Mouse (Mus musculus): ENCODE measurements at regions not wholly inside any gene's neighbourhood (a gene's known extent, or its start where the extent isn't known, plus 50 kb on each side); places are given as distances from the start of the nearest gene placed in this dataset.

DNA sequence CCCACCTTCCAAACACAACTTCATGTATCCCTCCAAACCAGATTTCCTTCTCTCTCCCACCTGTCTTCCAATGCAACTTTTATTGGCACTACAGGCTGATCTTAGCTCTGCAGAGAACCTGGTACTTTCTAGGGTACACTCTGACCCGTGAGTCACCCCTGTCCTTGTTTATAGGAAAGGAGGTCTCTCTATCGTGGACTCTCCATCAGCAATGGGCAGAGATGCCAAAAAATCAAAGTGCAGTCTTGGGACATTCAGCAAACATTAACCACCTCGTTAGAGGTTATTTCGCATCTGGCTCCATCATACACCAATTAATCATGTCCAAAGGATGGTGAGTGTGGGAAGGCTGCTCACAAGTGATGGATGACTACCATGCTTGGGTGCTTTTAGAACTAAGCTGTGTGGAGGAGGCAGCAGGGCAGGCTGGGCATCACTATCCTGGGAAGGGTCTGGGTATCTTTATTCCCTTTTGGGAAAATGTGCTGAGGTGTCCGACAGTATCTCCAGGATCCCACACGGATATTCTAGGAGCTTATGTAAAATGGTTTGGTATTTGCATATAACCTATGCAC, 214.0 kb upstream of the Dynlrb2 start:
- no peak for DNase-seq (ENCODE audit: low spot score in 2 of 2)

DNA sequence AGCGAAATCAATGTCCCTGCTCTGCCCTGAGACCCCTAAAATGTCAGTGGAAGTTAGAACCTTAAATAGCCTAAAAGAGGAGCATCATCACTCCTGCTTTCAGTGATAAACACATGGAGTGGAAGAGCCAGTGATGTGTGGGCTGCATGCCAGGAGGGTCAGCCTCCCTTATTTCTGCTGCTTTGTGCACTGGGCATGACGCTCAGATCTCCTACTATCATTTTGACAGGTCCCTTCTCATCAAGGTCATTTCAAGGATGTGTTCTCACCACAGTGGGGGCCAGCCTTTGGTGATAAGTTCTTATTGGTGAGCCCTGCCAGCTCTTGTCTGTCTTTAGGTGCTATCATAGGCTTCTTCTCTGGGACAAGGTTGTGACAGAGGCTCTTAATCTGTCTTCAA, 215.5 kb upstream of the Dynlrb2 start:
- DNase-seq (ENCODE audit: low spot score in 2 of 2), result no peak

DNA sequence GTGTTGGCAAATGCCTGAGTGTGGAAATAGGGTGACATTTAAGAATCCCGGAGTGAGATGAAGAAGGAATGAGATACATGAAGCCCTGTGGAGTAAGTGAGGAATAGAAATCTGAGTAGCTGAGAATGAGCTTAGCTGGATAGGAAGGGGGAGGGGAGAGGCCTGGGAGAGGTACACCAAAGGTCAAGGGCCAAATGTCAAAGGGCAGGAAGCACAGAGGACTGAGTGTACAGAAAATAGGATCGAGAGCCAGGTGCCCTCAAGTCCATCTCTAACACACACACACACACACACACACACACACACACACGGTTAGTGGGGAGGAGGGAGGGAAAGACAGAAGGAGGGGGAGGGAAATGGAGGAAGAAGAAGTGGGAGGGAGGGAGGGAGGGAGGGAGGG, 220.8 kb upstream of the Dynlrb2 start:
- DNase-seq (ENCODE audit: low spot score in 2 of 2), result no peak

DNA sequence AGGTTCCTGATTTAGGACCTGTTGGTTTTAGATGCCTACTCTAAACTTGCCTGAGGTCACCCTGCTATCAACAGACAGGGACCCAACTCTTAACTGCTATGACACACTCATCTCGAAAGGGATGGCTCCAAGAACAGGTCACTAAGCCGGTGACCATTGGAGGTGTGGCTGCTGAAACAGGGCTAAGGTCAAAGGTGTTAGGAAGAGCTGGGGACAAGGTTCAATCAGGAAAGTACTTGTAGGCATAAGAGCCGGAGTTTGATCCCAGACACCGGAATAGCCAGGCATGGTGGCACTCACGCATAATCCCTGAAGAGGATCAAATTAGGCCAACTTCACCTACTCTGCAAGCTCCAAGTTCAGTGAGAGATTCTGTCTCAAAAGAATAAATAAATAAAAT, 222.4 kb upstream of the Dynlrb2 start:
- DNase-seq (ENCODE audit: low spot score in 2 of 2), result no peak

DNA sequence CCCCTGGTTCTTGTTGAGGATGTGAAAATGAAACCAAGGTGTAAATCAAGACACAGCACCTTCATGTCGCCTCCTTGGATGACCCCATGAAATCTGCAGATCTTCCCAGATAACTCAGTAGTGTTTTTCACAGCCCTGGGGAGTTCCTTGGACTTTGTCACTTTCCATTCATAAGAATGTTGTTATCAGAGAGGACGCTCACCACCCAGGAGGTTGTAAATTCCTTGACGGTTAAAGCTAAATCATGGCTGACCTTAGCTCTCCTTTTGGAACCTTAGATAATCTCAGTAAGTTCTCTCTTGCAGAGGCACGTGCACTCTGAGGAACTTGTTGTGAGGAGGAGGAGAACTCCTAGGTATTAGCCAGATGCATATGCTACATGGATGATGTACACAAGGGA, 229.8 kb upstream of the Dynlrb2 start:
- DNase-seq (ENCODE audit: low spot score in 2 of 2), result no peak

DNA sequence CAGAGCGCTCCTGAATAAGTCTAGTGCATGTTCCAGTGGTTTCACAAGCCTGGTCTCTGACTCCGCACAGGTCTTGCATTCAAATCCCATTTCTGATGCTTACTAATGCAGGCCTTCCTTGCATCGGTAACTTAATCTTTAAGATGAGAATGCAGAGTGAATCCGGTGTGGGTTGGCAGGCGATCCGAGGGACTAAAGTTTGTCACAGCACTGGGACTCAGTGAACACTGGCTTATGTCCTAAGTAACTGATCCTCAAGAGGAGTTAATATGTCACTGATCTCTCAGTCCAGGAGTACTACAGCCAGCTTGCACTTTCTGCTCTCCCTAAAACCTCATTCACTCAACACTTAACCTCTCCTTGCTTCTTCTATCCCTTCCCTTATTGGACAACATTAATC, 233.5 kb upstream of the Dynlrb2 start:
- no peak for DNase-seq (ENCODE audit: low spot score in 2 of 2)

DNA sequence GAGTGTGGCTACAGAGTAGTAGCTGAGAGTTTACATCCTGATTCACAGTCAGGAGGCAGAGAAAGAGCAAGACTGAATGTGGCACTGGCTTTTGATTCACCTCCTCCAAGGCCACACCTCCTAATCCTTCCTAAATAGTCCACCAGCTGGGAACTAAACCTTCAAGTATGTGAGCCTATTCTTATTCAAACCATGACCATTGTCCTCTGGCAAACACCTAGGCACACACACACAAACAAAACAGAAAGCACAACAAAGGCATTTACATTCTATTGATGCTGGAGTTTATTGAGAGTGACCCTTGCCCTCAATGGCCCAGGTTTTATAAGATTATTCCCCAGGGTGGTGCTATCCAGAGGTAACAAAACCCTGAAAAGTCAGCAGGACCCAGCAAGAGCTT, 235.4 kb upstream of the Dynlrb2 start:
- no peak for DNase-seq (ENCODE audit: low spot score in 2 of 2)

DNA sequence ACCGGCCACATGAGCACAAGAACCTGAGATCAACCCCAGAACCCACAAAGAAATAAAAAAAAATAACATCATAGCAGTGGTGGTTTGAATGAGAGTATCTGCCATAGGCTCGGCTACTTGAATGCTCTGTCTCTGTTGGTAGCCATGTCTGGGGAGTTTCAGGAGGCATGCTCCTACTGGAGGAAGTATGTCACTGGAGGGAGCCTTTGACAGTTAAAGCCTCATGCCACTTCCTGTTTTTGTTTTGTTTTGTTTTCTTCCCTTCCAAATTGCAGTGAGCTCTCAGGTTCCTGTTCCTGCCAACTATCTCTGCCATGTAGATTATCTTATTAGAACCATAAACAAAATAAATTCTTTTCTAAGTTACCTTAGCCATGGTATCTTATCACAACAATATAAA, 236.1 kb upstream of the Dynlrb2 start:
- DNase-seq (ENCODE audit: low spot score in 2 of 2), result no peak

DNA sequence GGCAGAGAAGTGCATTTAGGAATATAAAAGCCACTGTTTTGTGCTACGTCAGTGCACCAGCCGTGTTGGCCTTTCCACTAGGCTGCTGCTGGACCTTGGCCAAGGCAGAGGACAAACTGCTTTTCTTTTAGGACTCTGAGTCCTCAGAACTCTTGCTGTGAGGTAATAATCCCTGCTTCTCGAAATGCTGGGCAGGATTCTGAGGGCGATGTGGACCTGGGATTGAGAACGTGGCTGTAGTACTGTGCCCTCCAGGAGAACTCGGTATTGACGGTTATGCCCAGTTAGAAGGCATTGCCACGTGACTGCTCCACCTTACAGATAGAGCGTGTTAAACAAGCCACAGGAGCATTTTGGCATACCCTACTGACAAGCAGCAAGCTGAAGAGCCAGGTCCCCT, 236.6 kb upstream of the Dynlrb2 start:
- DNase-seq (ENCODE audit: low spot score in 2 of 2), result no peak

DNA sequence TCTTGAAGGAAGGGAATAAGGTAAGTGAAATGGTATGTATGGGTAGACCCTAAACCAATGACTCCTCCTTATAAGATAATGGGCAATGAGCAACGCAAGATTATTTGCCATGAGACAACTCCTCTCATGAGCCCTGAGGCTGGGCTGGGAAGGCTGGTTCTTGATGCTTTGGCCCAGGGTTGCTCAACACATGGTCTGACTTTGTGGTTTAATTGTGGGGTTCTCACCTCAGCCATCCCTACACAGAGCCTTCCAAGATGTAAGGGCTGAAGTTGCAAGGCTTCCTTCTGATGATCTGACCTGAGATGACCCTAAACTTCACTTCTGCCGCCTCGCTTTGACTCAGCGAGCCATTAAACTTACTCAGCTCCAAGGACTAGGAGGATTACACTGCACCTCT, 237.8 kb upstream of the Dynlrb2 start:
- peak in 1 of 2 experiments; percentile 42 for DNase-seq (ENCODE audit: low spot score in 2 of 2)

DNA sequence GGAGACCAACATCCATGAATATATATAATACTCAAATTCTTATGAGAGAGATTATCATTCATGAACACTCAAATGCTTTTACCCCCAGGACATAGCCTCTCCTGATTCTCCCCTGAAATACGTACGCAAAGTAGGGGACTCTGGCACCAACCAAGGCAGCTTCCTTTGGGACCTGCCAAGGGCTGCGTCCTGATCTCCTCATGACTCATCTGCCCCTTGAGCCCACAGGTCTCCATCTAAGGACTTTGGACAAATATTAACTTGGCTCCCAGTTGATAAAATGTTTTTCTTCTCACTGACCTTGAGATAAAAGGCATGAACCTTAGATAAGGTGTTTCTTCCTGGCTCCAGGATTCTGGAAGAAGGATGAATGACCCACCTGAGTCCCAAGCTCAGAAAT, 239.2 kb upstream of the Dynlrb2 start:
- DNase-seq (ENCODE audit: low spot score in 2 of 2), result no peak

DNA sequence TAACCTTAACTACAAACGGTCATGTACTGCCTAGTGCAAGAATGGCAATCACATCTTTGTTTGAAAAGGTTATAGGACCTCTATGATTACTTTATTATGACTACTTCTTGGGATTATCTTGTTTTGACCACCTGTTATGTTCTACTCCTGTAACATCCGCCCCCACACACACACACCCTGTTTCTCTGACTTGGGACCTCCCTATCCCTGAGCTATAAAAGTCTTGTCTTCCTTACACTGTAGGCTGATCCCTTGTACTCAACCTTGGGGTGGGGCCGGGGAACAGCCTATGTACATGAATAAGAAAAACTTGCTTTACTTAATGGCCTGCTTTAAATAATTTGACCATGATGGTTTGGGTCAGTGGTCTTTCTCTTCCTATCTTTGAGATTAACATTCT, 240.7 kb upstream of the Dynlrb2 start:
- DNase-seq (ENCODE audit: low spot score in 2 of 2), result no peak

DNA sequence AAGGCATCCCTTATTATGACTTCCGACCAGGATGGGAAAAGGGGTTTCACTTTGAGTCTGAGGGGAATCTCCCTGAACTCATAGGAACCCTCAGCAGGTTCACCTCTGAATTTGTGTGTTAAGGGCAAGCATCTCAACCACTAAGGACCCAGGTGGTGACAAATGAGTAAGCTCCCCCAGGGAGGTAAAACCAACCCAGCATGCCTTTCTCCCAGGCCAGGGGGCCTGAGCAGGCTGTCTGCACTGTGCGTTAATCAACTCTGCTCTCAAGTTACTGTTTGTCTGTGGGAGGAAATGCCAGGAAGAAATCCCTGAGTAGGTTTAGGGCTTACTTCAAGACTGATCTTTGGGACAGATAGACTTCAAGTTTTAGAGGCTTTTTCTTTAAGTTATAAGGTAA, 243.5 kb upstream of the Dynlrb2 start:
- DNase-seq (ENCODE audit: low spot score in 2 of 2), result peak in 1 of 2 experiments; percentile 46

DNA sequence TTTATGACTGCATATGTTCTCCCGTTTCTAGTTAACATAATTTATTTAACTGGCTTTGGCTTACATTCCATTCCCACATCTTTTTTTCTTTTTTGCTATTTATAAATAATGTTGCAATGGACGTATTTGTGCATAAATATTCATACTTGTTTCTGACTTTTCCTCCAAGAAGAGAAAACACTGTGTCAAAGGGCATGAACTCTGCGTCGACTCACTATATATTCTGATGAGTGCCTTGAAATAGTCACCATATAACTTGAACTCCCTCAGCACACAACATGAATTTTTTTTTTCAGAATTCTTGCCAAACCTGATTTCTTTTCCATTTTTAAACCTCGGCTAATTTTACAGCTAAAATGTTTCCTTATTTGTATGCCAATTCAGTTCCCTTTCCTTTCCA, 249.4 kb upstream of the Dynlrb2 start:
- no peak for DNase-seq (ENCODE audit: low spot score in 2 of 2)

DNA sequence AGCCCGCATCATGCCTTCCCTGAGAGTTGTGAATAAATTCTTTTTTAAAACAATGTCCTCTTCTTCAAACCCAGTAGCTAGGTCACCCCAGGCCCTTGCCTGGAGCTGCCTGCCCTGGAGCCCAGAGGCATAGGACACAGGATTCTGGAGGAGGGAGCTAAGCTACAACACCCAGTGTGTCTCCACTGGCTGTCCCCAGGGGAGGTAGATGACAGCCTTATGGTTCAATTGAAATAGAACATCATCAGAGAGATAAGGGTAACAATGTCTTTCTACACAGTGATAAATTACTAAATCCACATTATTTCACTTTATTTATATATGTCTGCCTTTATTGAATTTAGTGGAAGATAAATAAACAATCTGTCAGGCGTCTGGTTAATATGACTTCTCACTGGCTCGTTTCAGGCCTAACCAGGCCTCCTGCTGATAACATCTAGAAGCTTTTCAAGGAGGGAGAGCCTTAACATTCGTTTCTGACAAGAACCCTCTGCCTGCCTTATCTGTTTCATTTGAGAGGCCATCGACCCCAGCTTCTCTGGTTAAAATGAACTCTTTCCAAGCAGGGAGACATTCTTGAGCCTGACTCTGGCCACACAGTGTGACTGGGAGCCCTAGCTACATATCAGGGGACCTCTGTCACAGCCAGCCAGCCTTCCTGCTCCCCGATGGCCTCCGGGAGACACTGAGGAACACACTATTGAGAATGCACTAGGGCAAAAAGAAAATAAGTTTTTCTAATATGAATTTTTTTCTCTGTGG, 252.1 kb upstream of the Dynlrb2 start:
- DNase-seq (ENCODE audit: low spot score in 2 of 2), result no peak

DNA sequence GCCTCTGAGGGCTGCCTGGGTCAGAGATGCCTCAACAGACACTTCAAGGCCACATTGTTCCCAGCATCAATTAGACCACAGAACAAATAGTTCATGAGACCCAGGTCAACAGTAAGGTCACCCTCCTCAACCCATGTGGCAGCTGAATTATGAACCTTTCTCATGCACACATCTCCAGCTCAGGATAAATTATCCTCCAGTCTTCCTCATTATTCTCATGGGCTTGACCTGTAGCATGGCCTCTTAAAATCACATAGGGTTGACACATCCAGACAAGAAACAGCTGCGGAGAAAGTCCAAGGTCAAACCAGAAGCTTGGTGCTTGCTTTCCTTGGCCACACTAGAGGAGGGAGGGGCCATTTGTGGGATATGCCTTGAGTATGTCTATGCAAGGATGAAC, 256.4 kb upstream of the Dynlrb2 start:
- DNase-seq (ENCODE audit: low spot score in 2 of 2), result no peak

DNA sequence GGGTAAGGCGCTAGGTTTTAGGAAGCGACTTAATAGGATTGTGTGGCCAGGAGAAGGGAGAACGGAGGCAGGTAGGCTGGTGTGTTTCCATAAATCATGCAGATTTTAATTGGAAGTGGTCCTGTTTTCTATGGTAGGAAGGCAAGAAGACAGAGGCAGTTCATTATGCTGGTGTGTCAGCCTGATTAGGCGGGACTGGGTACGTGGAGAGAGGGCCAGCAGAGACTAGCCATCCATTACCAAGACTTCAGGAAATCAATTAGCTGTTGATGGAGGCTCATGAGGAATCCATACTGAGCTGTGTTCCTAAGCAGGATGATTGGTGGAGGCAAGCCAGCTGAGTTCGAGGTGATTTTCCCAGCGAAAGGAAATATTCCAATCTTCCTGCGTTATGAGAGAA, 261.3 kb upstream of the Dynlrb2 start:
- DNase-seq (ENCODE audit: low spot score in 2 of 2), result no peak

DNA sequence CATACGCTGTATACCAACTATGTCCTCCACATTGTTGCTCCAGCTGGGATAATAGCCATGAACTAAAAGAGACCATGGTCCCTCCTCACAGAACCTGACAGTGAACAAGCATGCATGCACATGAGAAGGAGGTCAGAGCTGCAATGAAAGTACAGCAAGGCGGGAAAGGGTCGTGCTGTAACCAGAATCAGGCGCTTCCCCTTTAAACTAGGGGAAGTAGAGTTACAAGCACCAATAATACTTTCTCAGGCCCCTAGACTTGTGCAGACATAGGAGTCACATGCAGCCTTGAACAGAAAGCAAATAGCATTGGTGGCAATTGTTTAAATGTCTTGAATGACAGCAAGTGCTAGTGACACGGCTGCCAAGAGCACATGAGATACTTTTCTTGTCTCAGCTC, 261.8 kb upstream of the Dynlrb2 start:
- DNase-seq (ENCODE audit: low spot score in 2 of 2), result no peak

DNA sequence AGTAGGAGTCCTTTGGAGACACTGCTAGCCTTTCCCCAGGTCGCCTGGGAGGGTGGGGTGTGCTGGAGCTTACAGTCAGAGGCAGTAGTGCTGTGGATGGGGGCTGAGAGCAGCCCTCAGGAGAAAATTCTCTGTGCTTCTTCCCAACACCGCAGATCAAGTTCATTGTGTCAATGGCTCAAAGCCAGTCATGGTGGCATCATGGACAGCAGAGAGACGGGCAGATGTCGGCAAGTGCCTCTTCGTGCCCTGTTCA, 262.9 kb upstream of the Dynlrb2 start:
- no peak for DNase-seq (ENCODE audit: low spot score in 2 of 2)

DNA sequence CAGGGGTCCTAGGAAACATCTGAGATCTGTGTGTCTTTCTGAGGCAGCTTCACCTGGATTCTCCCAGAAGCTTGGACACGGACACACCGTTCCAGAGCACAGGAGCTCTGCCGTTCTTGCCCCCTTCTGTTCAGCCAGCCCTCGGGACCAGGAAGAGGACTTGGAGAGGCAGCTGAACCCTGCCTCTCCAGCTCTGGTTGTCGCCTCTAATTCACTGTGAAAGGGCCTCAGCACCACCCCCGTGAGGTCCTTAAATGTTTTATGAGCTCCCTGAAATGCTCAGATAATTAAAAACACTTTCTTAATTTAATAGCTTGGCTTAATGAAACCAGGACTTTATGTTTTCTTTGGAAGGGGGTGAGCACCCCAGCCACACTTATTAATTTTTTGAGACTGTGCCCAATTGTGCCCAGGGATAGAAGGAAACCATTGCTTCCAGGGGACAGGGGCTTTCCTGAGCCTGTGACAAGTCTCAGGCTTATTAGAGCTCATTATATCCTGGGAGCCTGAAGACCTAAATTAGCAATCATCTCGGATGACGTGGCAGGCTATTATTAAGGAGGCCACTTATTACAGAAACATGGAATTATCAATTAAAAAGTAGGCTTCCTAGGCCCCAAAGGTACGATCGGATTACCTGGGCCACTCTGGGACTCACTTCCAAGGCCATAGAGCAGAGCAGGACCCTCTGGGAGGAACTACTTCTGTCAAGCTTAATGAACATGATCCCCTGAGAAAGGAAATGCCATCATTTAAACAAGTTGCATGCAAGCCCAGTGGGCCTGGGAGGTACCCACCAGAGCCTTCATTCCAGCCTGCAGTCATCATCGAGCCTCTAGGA, 263.4 kb upstream of the Dynlrb2 start:
- DNase-seq (ENCODE audit: low spot score in 2 of 2), result no peak

DNA sequence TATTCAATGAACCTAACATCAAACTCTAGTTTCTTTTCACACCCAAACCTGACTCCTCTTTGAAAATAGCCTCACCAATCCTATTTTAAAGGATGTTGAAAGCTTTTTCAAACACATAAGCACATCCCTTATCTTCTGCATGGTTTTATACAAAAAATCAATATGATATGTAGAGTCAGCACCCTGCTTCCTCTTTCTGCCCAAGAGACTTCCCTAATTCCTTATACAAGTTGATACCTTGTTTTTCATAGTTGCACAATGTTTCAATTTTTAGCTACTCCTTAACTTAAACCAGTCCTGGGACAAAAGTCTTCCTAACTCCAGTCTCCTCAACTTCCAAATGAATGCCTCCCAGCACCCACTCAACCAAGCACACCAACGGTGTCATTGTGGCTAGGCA, 266.1 kb upstream of the Dynlrb2 start:
- no peak for DNase-seq (ENCODE audit: low spot score in 2 of 2)

DNA sequence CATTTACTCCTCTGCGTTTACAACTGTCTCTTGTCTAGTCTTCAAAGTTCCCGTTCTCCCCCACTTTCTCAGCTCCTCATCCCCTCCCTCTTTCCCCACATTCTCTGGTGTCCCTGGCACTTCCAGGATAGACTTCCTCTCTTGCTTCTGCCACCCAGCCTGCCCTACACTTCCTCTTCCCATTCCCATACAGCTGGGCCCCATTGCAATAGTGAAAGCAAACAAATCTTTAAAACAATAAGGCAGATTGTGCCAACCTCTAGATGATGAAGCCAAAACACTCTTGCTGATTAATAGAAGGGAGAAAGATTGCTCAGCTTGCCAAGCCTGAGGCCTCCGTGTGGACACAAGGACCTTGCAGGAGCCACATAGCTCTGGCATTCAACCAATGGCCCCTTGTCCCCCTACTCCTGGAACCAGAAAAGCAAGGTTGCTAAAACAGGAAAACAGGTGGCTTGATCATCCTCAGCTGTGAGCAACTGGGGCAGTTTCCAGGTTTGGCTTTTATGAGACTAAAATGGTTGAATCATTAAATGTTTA, 267.1 kb upstream of the Dynlrb2 start:
- no peak for DNase-seq (ENCODE audit: low spot score in 2 of 2)

DNA sequence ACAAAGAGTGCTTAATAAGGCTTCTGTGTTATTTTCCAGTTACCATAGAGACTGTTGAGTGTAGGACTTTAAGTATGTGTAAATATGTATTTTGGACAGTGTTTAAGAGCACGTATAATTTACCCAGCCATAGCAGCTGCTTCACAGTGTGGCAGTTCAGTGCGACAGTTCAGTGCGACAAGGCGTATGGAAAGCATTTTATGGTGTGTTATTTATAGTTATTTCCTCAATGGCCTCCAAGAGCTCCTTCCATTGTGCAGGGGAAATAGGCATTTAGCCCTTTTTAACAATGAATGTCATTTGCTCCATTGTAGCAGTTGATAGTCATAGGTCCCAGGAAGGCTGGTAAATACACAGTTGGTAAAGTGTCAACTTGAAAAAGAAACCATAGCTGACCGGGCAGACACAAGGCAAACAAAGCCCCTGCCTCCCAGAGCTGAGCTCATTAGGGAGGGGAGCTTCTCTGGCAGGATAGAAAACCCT, 275.1 kb upstream of the Dynlrb2 start:
- no peak for DNase-seq (ENCODE audit: low spot score in 2 of 2)
